Mouse (Mus musculus) ES-E14 (cell line): ENCODE measurements around the gene Dnph1. TPM values are rescaled to one million over a fixed set of nuclear protein-coding genes. Genes with fewer than 3 reads are reported as not detected.
"Not testable (repeated sequence)": the region's sequence is repeated elsewhere in the genome, so short reads cannot be mapped to it uniquely, and the experiment has no call there.

ENCODE experiments used
- DNase-seq: peaks from one replicate; pipeline ENCODE4 v3.0.0-alpha.2; 2013; ENCODE audit warnings: low read depth, low spot score
- H3K27ac ChIP-seq: 2 replicates; pipeline ENCODE4 v1.5.1; 2012; ENCODE audit warnings: low read depth, mild to moderate bottlenecking, low read length, moderate library complexity, mixed read lengths; ENCODE audit not compliant: poor library complexity, insufficient read depth, severe bottlenecking
- H3K36me3 ChIP-seq: 2 replicates; pipeline ENCODE4 v1.6.1; 2012; ENCODE audit warnings: mild to moderate bottlenecking, low read length, moderate library complexity, mixed read lengths; ENCODE audit not compliant: control insufficient read depth, poor library complexity, insufficient read depth, severe bottlenecking
- H3K4me1 ChIP-seq, 2 experiments: fragments of 150-350 bp in 1 of 2; sonication (generic) in 1 of 2; 2 replicates each; pipeline ENCODE4 v1.6.1; 2012; ENCODE audit warnings: low read length in 2 of 2, mild to moderate bottlenecking in 1 of 2, mixed read lengths in 1 of 2; ENCODE audit not compliant: control insufficient read depth in 2 of 2, insufficient read depth in 2 of 2, poor library complexity in 1 of 2
- H3K4me3 ChIP-seq, 2 experiments: fragments of 150-350 bp in 1 of 2; sonication (generic) in 1 of 2; 2 replicates each; pipeline ENCODE4 v1.5.1; 2012; ENCODE audit warnings: low read length in 2 of 2, low read depth in 1 of 2, mild to moderate bottlenecking in 1 of 2, mixed read lengths in 1 of 2; ENCODE audit not compliant: insufficient read depth in 1 of 2, poor library complexity in 1 of 2, severe bottlenecking in 1 of 2
- H3K9ac ChIP-seq: 2 replicates; pipeline ENCODE4 v1.6.1; 2012; ENCODE audit warnings: low read depth, mild to moderate bottlenecking, low read length, mixed read lengths; ENCODE audit not compliant: poor library complexity, insufficient read depth, severe bottlenecking
- H3K9me3 ChIP-seq: fragments of 150-350 bp; sonication (generic); 2 replicates; pipeline ENCODE4 v1.6.1; 2012; ENCODE audit warnings: low read depth, mild to moderate bottlenecking, low read length; ENCODE audit not compliant: control insufficient read depth, insufficient read depth
- CHD2 ChIP-seq: IDR thresholded peaks from 2 replicates; pipeline ENCODE4 v1.6.1; 2014; ENCODE audit warnings: mild to moderate bottlenecking, low read depth, low read length, inconsistent platforms
- HCFC1 ChIP-seq: IDR thresholded peaks from 2 replicates; pipeline ENCODE4 v1.6.1; 2012; ENCODE audit warnings: low read length, inconsistent platforms, borderline replicate concordance; ENCODE audit not compliant: insufficient read depth
- MAFK ChIP-seq: IDR thresholded peaks from 2 replicates; pipeline ENCODE4 v1.6.1; 2014; ENCODE audit warnings: mild to moderate bottlenecking, low read depth, low read length, inconsistent platforms; ENCODE audit not compliant: insufficient read depth
- ZC3H11A ChIP-seq: IDR thresholded peaks from 2 replicates; pipeline ENCODE4 v1.6.1; 2012; ENCODE audit warnings: low read depth, mild to moderate bottlenecking, inconsistent platforms, low read length, borderline replicate concordance
- ZNF384 ChIP-seq: IDR thresholded peaks from 2 replicates; pipeline ENCODE4 v1.6.1; 2012; ENCODE audit warnings: low read depth, low read length, inconsistent platforms
- in situ Hi-C, 2 experiments: fragments of 600-800 bp; cut with MboI; formaldehyde crosslinking; loops; one replicate each; pipeline ENCODE4 v1.15.1; 2025; ENCODE audit warnings: low sequenced_read_pairs in 2 of 2, inconsistent platforms in 1 of 2; ENCODE audit not compliant: unreplicated experiment in 2 of 2
- total RNA-seq: library from RNA; depleted of rRNA; stranded (reverse); fragments of 300-350 nt; gene quantifications from 2 replicates; pipeline ENCODE4 v1.2.3, GENCODE M21; 2012

The Dnph1 gene
- total RNA-seq, 1 experiment, result 44.1 TPM

DNA sequence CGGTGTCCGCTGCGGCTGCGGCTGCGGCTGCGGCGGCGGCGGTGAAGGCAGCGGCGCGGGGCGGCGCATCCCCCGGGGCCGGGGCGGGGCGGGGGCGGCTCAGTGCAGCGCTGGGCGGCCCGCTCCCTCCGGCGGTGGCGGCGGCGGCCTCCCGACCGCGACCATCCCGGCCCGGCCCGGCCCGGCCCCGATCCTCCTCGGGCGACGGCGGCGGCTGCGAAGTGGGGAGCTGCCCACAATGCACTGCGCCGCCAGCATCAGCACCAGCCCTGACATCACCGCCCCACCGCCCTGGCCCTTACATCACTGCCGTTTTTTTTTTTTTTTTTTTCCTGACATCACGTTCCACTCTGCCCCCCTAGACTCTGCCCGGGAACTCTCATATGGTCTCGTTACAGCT, 9.1 kb upstream of the Dnph1 start, which contains the start of gene Ttbk1:
TSS of gene Ttbk1 (minus strand) at position 245 of the 400 bp plus-strand sequence.
- Histone ChIP-seq H3K27ac (no peak within 1 kb of the TSS), H3K36me3 (no peaks in the 10 kb centered on the region), H3K9ac (no peak within 1 kb of the TSS), H3K9me3 (no peaks in the 10 kb centered on the region), H3K4me1 (peaks cover 0 to 3% of the 10 kb centered on the region in 2 experiments; a peak in 1 of 4 replicates), H3K4me3 (peak within 1 kb of the TSS; percentile 16 to 68; a peak in 3 of 4 replicates)
- in situ Hi-C loops, result no loop called here
- no peak for DNase-seq
- TF ChIP-seq MAFK (no peak), CHD2 (no peak), HCFC1 (no peak), ZNF384 (peak; percentile 80), ZC3H11A (no peak)

DNA sequence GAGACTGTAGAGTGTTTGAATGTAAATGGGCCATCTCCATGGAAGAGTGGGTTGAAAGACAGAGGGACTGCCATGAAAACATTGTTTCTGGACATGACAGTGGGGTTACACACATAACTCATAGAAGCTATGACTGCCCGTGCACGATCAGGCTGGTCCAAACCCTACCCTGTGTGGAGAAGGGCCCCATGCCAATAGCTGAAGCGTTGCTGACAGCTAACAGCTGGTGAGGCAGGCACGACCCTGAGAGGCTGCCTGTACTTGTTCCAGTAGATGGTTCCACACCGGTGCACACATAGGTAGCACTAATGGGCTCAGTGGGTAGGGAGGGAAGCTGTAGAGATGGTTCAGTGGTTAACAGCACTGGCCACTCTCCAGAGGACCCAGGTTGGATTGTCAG, 1.0 kb upstream of the Dnph1 start:
- Histone ChIP-seq H3K36me3 (peaks cover 17% of the 10 kb centered on the region), H3K4me1 (peaks cover 0 to 8% of the 10 kb centered on the region in 2 experiments; a peak in 2 of 4 replicates), H3K4me3 (no peak overlapping the region), H3K9me3 (no peaks in the 10 kb centered on the region), H3K9ac (no peak overlapping the region), H3K27ac (no peak overlapping the region)
- in situ Hi-C loops, result no loop called here
- DNase-seq, result no peak
- TF ChIP-seq ZNF384 (no peak), MAFK (no peak), ZC3H11A (no peak), HCFC1 (no peak), CHD2 (no peak)

DNA sequence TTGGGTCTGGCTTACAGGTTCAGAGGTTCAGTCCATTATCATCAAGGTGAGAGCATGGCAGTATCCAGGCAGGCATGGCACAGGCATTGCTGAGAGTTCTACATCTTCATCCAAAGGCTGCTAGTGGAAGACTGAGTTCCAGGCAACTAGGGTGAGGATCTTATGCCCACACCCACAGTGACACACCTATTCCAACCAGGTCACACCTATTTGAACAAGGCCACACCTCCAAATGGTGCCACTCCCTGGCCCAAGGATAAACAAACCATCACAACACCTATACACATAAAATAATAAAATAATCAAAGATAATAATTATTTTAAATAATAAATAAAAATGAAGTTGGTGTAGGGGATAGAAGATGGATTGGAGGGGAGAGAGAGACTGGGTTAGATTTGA, 430 bp upstream of the Dnph1 start:
- H3K36me3 ChIP-seq, result peaks cover 19% of the 10 kb centered on the region
- H3K4me3 ChIP-seq, H3K9ac ChIP-seq, DNase-seq, H3K4me1 ChIP-seq, in situ Hi-C loops, H3K27ac ChIP-seq, H3K9me3 ChIP-seq: not testable (repeated sequence)

DNA sequence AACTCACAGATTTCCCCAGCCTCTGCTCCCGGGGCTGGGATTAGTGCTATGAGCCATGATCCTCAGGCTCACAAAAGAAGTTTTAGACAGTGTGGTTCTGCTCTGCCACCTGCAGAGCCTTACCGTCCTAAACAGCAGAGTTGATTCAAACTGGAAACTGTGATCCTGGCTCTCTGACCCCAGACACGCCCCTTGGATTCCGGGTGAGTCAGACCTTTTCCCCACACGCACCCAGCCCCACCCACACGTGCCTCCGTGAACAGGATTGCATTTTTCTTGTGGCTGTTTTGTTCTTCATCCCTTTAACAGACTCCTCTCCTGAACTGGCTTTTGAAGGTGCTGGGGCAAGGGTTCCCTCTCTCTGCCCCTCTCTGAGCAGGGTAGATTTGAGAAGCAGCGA, 1.4 kb downstream of the Dnph1 start:
- Histone ChIP-seq H3K27ac (no peak overlapping the region), H3K9me3 (no peaks in the 10 kb centered on the region), H3K4me3 (no peak overlapping the region), H3K4me1 (peaks cover 0 to 18% of the 10 kb centered on the region in 2 experiments; a peak in 2 of 4 replicates), H3K9ac (peak overlapping the region; percentile 38; the same call in 1 of the 2 replicates), H3K36me3 (peaks cover 22% of the 10 kb centered on the region)
- DNase-seq, result no peak
- in situ Hi-C loops, result no loop called here
- TF ChIP-seq ZNF384 (no peak), ZC3H11A (no peak), HCFC1 (no peak), CHD2 (no peak), MAFK (no peak)

DNA sequence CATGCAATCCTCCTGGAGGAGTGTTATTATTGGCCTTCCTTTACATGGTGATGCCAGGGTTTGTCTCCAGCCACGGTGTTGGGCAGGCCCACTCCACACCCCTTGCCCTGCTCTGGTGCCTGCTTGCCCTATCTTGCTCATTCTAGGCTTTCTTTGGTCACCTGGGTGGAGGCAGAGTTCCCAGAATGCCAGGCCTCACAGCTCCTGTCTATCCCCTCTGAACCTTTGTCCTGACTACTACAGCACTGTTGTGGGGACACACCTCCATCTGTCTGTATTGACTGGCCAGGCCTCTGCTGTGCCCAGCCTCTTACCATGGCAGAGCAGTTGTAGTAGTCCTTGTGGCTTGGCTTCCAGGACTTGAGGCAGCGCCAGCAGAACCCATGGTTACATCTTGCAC, 6.3 kb downstream of the Dnph1 start:
- H3K4me1 ChIP-seq, result peaks cover 0 to 16% of the 10 kb centered on the region in 2 experiments; a peak in 1 of 4 replicates
- in situ Hi-C loops, result no loop called here
- DNase-seq, result no peak
- peaks cover 22% of the 10 kb centered on the region for H3K36me3 ChIP-seq
- no peaks in the 10 kb centered on the region for H3K9me3 ChIP-seq
- no peak for TF ChIP-seq CHD2
- no peak for TF ChIP-seq MAFK
- TF ChIP-seq ZNF384, result no peak
- TF ChIP-seq ZC3H11A, result no peak
- TF ChIP-seq HCFC1, result no peak
- H3K27ac ChIP-seq, result no peak overlapping the region
- H3K9ac ChIP-seq, result no peak overlapping the region
- H3K4me3 ChIP-seq, result no peak overlapping the region
